Mouse (Mus musculus) MEL (cell line): Measurements from ENCODE around the gene Rap1b. TPM values are rescaled to one million over a fixed set of nuclear protein-coding genes. Genes with fewer than 3 reads are reported as not detected.

ENCODE experiments used
- DNase-seq: peaks from one replicate; pipeline ENCODE4 v3.0.0; 2011; ENCODE audit warnings: low read depth, low spot score
- H3K27ac ChIP-seq: 2 replicates; pipeline ENCODE4 v1.5.1; 2012; ENCODE audit warnings: low read depth, mild to moderate bottlenecking, control low read depth, low read length, moderate library complexity; ENCODE audit not compliant: control insufficient read depth
- H3K27me3 ChIP-seq, 2 experiments: fragments of 150-350 bp in 1 of 2; sonication (generic) in 1 of 2; 2 replicates each; pipeline ENCODE4 v1.6.1; 2012; ENCODE audit warnings: low read length in 2 of 2, mild to moderate bottlenecking in 2 of 2, improper control_type of control experiment in 1 of 2, moderate library complexity in 1 of 2; ENCODE audit not compliant: insufficient read depth in 2 of 2, control insufficient read depth in 1 of 2
- H3K36me3 ChIP-seq, 2 experiments: 2 replicates each; pipeline ENCODE4 v1.6.1; 2012 to 2014; ENCODE audit warnings: low read length in 2 of 2, improper control_type of control experiment in 1 of 2, inconsistent platforms in 1 of 2, mild to moderate bottlenecking in 1 of 2; ENCODE audit not compliant: insufficient read depth in 2 of 2, control insufficient read depth in 1 of 2
- H3K4me1 ChIP-seq, 2 experiments: fragments of 150-350 bp in 1 of 2; sonication (generic) in 1 of 2; 2 replicates each; pipeline ENCODE4 v1.6.1; 2012; ENCODE audit warnings: low read length in 2 of 2, improper control_type of control experiment in 1 of 2, mild to moderate bottlenecking in 1 of 2; ENCODE audit not compliant: insufficient read depth in 2 of 2, control insufficient read depth in 1 of 2
- H3K4me3 ChIP-seq, 2 experiments: fragments of 150-350 bp in 1 of 2; sonication (generic) in 1 of 2; 2 replicates each; pipeline ENCODE4 v1.5.1; 2012; ENCODE audit warnings: low read depth in 2 of 2, low read length in 2 of 2, mild to moderate bottlenecking in 2 of 2, moderate library complexity in 2 of 2, control low read depth in 1 of 2, improper control_type of control experiment in 1 of 2; ENCODE audit not compliant: control insufficient read depth in 1 of 2, insufficient read depth in 1 of 2
- H3K79me2 ChIP-seq: 2 replicates; pipeline ENCODE4 v1.6.1; 2012; ENCODE audit warnings: mild to moderate bottlenecking, low read length, moderate library complexity; ENCODE audit not compliant: control insufficient read depth, poor library complexity, insufficient read depth
- H3K9ac ChIP-seq: 2 replicates; pipeline ENCODE4 v1.6.1; 2012; ENCODE audit warnings: low read depth, mild to moderate bottlenecking, control low read depth, low read length, moderate library complexity; ENCODE audit not compliant: control insufficient read depth, poor library complexity, severe bottlenecking
- H3K9me3 ChIP-seq: fragments of 150-350 bp; sonication (generic); replicated peaks from 2 replicates; pipeline ENCODE4 v1.6.1; 2012; ENCODE audit warnings: mild to moderate bottlenecking, low read length, improper control_type of control experiment, moderate library complexity; ENCODE audit not compliant: insufficient read depth
- CHD2 ChIP-seq: IDR thresholded peaks from 2 replicates; pipeline ENCODE4 v1.6.1; 2011; ENCODE audit warnings: low read length, improper control_type of control experiment
- E2F4 ChIP-seq: IDR thresholded peaks from 2 replicates; pipeline ENCODE4 v1.6.1; 2011; ENCODE audit warnings: low read depth, low read length, improper control_type of control experiment, borderline replicate concordance
- ELF1 ChIP-seq: IDR thresholded peaks from 2 replicates; pipeline ENCODE4 v1.6.1; 2014; ENCODE audit warnings: low read depth, mild to moderate bottlenecking, inconsistent platforms, low read length, improper control_type of control experiment, moderate library complexity
- GATA1 ChIP-seq: IDR thresholded peaks from 2 replicates; pipeline ENCODE4 v1.6.1; 2011; ENCODE audit warnings: low read depth, low read length, improper control_type of control experiment
- HCFC1 ChIP-seq: IDR thresholded peaks from 2 replicates; pipeline ENCODE4 v1.6.1; 2012; ENCODE audit warnings: low read depth, mild to moderate bottlenecking, inconsistent platforms, low read length, improper control_type of control experiment, moderate library complexity
- KAT2A ChIP-seq: conservative IDR thresholded peaks from 2 replicates; pipeline ENCODE4 v1.6.1; 2012; ENCODE audit warnings: low read depth, low read length, improper control_type of control experiment, inconsistent platforms
- MEF2A ChIP-seq: IDR thresholded peaks from 2 replicates; pipeline ENCODE4 v1.6.1; 2014; ENCODE audit warnings: low read depth, mild to moderate bottlenecking, inconsistent platforms, low read length, improper control_type of control experiment; ENCODE audit not compliant: poor library complexity, insufficient replicate concordance, severe bottlenecking; ENCODE audit errors: extremely low read depth
- MYB ChIP-seq: IDR thresholded peaks from 2 replicates; pipeline ENCODE4 v1.6.1; 2011; ENCODE audit warnings: mild to moderate bottlenecking, low read depth, low read length, improper control_type of control experiment
- MYC ChIP-seq: IDR thresholded peaks from 2 replicates; pipeline ENCODE4 v1.6.1; 2011; ENCODE audit warnings: low read depth, mild to moderate bottlenecking, low read length, improper control_type of control experiment, moderate library complexity
- NRF1 ChIP-seq: IDR thresholded peaks from 2 replicates; pipeline ENCODE4 v1.6.1; 2014; ENCODE audit warnings: low read depth, mild to moderate bottlenecking, inconsistent platforms, low read length, improper control_type of control experiment, moderate library complexity; ENCODE audit not compliant: poor library complexity, insufficient read depth, severe bottlenecking
- POLR2A ChIP-seq, 2 experiments: IDR thresholded peaks; 2 replicates each; pipeline ENCODE4 v1.6.1; 2011 to 2012; ENCODE audit warnings: low read length in 2 of 2, mild to moderate bottlenecking in 2 of 2, control low read depth in 1 of 2, improper control_type of control experiment in 1 of 2, low read depth in 1 of 2, moderate library complexity in 1 of 2; ENCODE audit not compliant: control insufficient read depth in 1 of 2, insufficient read depth in 1 of 2, poor library complexity in 1 of 2
- POLR2AphosphoS5 ChIP-seq: IDR thresholded peaks from 2 replicates; pipeline ENCODE4 v1.6.1; 2012; ENCODE audit warnings: low read depth, borderline replicate concordance, mild to moderate bottlenecking, inconsistent platforms, low read length, moderate library complexity, mixed read lengths
- RCOR1 ChIP-seq: IDR thresholded peaks from 2 replicates; pipeline ENCODE4 v1.6.1; 2012; ENCODE audit warnings: low read depth, mild to moderate bottlenecking, inconsistent platforms, low read length, improper control_type of control experiment
- ZC3H11A ChIP-seq: IDR thresholded peaks from 2 replicates; pipeline ENCODE4 v1.6.1; 2012; ENCODE audit warnings: low read depth, mild to moderate bottlenecking, inconsistent platforms, low read length, improper control_type of control experiment
- ZKSCAN1 ChIP-seq: IDR thresholded peaks from 2 replicates; pipeline ENCODE4 v1.6.1; 2012; ENCODE audit warnings: low read depth, mild to moderate bottlenecking, inconsistent platforms, low read length, improper control_type of control experiment, moderate library complexity
- ZNF384 ChIP-seq: IDR thresholded peaks from 2 replicates; pipeline ENCODE4 v1.6.1; 2012; ENCODE audit warnings: low read depth, mild to moderate bottlenecking, inconsistent platforms, low read length, improper control_type of control experiment
- polyA plus RNA-seq, 2 experiments: library from polyadenylated mRNA; stranded (reverse) in 1 of 2; unstranded in 1 of 2; fragments of >175 nt in 1 of 2; fragments of >200 nt in 1 of 2; gene quantifications; 2 replicates each; pipeline versions ENCODE4 v1.2.1 to v1.2.4; 2012; ENCODE audit warnings: low replicate concordance in 2 of 2, low read depth in 1 of 2; ENCODE audit not compliant: insufficient read length in 2 of 2, insufficient read depth in 1 of 2, missing spikeins in 1 of 2
- total RNA-seq: library from RNA; depleted of rRNA; stranded (reverse); fragments of 300-350 nt; gene quantifications from 2 replicates; pipeline ENCODE4 v1.2.3, GENCODE M21; 2012

Gene Rap1b
- total and polyA plus RNA-seq, 3 experiments, result 42.3 to 89.1 (median 83.3) TPM

DNA sequence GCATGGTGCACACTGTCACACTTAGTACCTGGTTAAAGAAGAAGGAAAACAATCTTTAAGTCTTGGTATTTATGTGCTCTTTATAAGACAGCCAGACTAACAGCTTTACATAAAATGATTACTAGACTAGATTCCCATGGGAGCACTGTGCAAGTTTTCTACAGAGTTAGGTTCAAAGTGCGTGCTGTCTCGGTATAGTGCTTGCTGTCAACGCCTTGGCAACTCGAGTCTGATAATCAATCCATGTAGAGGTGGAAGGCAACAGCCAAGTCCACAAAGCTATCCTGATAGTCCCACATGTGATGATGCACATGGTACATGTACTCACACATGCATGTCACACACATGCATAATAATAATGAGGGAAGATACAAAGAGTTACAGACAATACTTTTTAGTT, 21.2 kb downstream of the Rap1b start:
- no peak overlapping the region for H3K9ac ChIP-seq
- TF ChIP-seq ZKSCAN1 (no peak), CHD2 (no peak), GATA1 (no peak), ZNF384 (no peak)
- H3K27me3 ChIP-seq, result no peaks in the 10 kb centered on the region
- H3K4me1 ChIP-seq, result peaks cover 12 to 15% of the 10 kb centered on the region in 2 experiments
- no peaks in the 10 kb centered on the region for H3K9me3 ChIP-seq
- no peak for DNase-seq
- no peak overlapping the region for H3K4me3 ChIP-seq
- H3K27ac ChIP-seq, result no peak overlapping the region
- H3K79me2 ChIP-seq, result peaks cover 43% of the 10 kb centered on the region
- peaks cover 12 to 14% of the 10 kb centered on the region in 2 experiments for H3K36me3 ChIP-seq

GRCm38 (mm10) chr10:117824139-117824538, 21.7 kb downstream of the Rap1b start:
- DNase-seq, result no peak
- H3K4me1 ChIP-seq, result peaks cover 7 to 12% of the 10 kb centered on the region in 2 experiments
- H3K4me3 ChIP-seq, result no peak overlapping the region
- no peaks in the 10 kb centered on the region for H3K27me3 ChIP-seq
- H3K36me3 ChIP-seq, result peaks cover 7 to 16% of the 10 kb centered on the region in 2 experiments
- H3K9me3 ChIP-seq, result no peaks in the 10 kb centered on the region
- TF ChIP-seq MYB (no peak), RCOR1 (no peak)
- no peak overlapping the region for H3K9ac ChIP-seq
- peaks cover 38% of the 10 kb centered on the region for H3K79me2 ChIP-seq
- H3K27ac ChIP-seq, result no peak overlapping the region

- H3K4me1 ChIP-seq, result peaks cover 0 to 5% of the 10 kb centered on the region in 2 experiments; a peak in 2 of 4 replicates
- H3K36me3 ChIP-seq, result peaks cover 0 to 21% of the 10 kb centered on the region in 2 experiments; a peak in 2 of 4 replicates
- no peak overlapping the region for H3K27ac ChIP-seq
- H3K27me3 ChIP-seq, result no peaks in the 10 kb centered on the region
- no peak for DNase-seq
- H3K79me2 ChIP-seq, result peaks cover 31% of the 10 kb centered on the region
- no peak overlapping the region for H3K4me3 ChIP-seq
- no peak overlapping the region for H3K9ac ChIP-seq
- no peaks in the 10 kb centered on the region for H3K9me3 ChIP-seq
- TF ChIP-seq CHD2 (no peak), ZC3H11A (no peak), MEF2A (no peak), KAT2A (no peak), POLR2AphosphoS5 (no peak), HCFC1 (no peak), E2F4 (no peak), ELF1 (no peak), MYC (no peak), POLR2A (IDR thresholded peaks at IDR 0.05; ENCODE audit: control insufficient read depth in 1 of 2, insufficient read depth in 1 of 2, low read depth in 1 of 2, low read length in 2 of 2, poor library complexity in 1 of 2) (no peak), NRF1 (no peak), GATA1 (no peak)
- TF ChIP-seq, all 39 proteins: peak for 0
These were observed 22.5 kb downstream of the Rap1b start for GRCm38 (mm10) chr10:117823321-117823720.
